8 mouse cellular contexts compared by ENCODE assay signal in the genomic region with DNA sequence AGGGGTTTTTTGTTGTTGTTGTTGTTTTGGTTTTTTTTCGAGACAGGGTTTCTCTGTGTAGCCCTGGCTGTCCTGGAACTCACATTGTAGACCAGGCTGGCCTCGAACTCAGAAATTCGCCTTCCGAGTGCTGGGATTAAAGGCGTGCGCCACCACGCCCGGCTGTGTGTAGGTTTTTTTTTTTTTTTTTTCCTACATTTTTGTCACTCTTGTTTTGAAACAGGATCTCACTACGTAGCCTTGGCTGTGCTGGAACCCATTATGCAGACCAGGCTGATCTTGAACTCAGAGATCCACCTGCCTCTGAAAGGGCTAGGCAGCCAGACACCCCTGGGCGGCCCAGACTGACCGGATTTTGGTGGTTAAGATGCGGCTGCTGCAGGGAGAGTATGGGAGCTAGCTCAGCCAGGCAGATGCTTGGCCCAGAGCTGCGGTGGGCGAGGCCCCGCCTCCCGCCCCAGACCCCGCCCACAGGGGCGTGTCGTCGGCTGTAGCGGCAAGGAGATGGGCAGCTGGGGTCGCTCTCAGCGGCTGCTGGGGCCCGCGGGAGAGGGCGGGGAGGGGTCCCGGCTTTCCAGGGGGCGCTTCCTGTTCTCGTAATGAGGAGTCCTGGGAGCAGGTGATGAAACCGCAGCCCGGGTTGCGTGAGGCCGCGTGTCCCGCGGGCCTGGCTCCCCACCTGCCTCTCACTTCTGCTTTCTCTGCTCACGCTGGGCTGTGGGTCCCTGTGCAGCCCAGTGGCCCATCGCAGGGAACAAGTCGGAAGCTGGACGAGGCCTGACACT. TPM values are rescaled to one million over a fixed set of nuclear protein-coding genes. Genes with fewer than 3 reads are reported as not detected.
A peak's percentile ranks its signal among the peaks of the same experiment; 100 is the strongest.
DNase-seq lines count a peak whose midpoint lies in the region; ATAC-seq lines count a peak whose summit lies in the region.

No protein-coding gene starts in this region.

- no peak overlapping the region for H3K27ac ChIP-seq in embryonic facial prominence, embryonic 15.5 days (replicated peaks)
- peak overlapping the region; percentile 53; the same call in 1 of the 2 replicates for H3K27ac ChIP-seq in heart, embryonic 10.5 days
- no peak overlapping the region for H3K27ac ChIP-seq in kidney, embryonic 14.5 days (ENCODE audit: low read depth, low read length)
- no peak overlapping the region for H3K27ac ChIP-seq in liver, embryonic 16.5 days (ENCODE audit: low read length)
- peak overlapping the region; percentile 35; the same call in 1 of the 2 replicates for H3K27ac ChIP-seq in neural tube, embryonic 13.5 days (replicated peaks)

- H3K4me2 ChIP-seq in embryonic facial prominence, embryonic 15.5 days (replicated peaks) = peak overlapping the region; percentile 91
- peak overlapping the region; percentile 52 for H3K4me2 ChIP-seq in kidney, embryonic 14.5 days (replicated peaks; ENCODE audit: low read depth, low read length)
- H3K4me2 ChIP-seq in liver, embryonic 16.5 days (ENCODE audit: low read depth, low read length) = peak overlapping the region; percentile 72
- H3K4me2 ChIP-seq in neural tube, embryonic 13.5 days = peak overlapping the region; percentile 69

- 8% methylated on average over 40 of the region's 40 CpGs for WGBS in embryonic facial prominence, embryonic 15.5 days
- 10% methylated on average over 40 of the region's 40 CpGs for WGBS in heart, embryonic 10.5 days
- WGBS in kidney, embryonic 14.5 days = 16% methylated on average over 33 of the region's 40 CpGs
- 8% methylated on average over 34 of the region's 40 CpGs for WGBS in liver, embryonic 16.5 days (ENCODE audit: insufficient replicate concordance)
- whole genome bisulfite sequencing in neural tube, embryonic 13.5 days = 14% methylated on average over 40 of the region's 40 CpGs

- H3K36me3 ChIP-seq in embryonic facial prominence, embryonic 15.5 days = no peaks in the 10 kb centered on the region
- H3K36me3 ChIP-seq in heart, embryonic 10.5 days = no peaks in the 10 kb centered on the region
- H3K36me3 ChIP-seq in kidney, embryonic 14.5 days (ENCODE audit: control insufficient read depth, insufficient read depth, low read length) = no peaks in the 10 kb centered on the region
- H3K36me3 ChIP-seq in liver, embryonic 16.5 days (ENCODE audit: control insufficient read depth, insufficient read depth) = no peaks in the 10 kb centered on the region
- H3K36me3 ChIP-seq in neural tube, embryonic 13.5 days = no peaks in the 10 kb centered on the region

- ATAC-seq in embryonic facial prominence, embryonic 15.5 days (ENCODE audit: insufficient number of reproducible peaks, low FRiP score, low TSS enrichment, low read depth) = peak; percentile 87
- ATAC-seq in kidney, embryonic 14.5 days (ENCODE audit: low FRiP score, low TSS enrichment) = peak; percentile 92
- ATAC-seq in liver, embryonic 16.5 days (ENCODE audit: low read depth) = peak; percentile 82
- peak; percentile 92 for ATAC-seq in neural tube, embryonic 13.5 days (ENCODE audit: low read depth)

- peak overlapping the region; percentile 28 for H3K9ac ChIP-seq in embryonic facial prominence, embryonic 15.5 days
- H3K9ac ChIP-seq in kidney, embryonic 14.5 days (ENCODE audit: low read depth, low read length) = peak overlapping the region; percentile 32
- peak overlapping the region; percentile 49 for H3K9ac ChIP-seq in liver, embryonic 16.5 days (ENCODE audit: low read depth, low read length)
- H3K9ac ChIP-seq in neural tube, embryonic 13.5 days = peak overlapping the region; percentile 63

- peak; percentile 88 to 90 for DNase-seq in B cell, adult 2 months
- peak; percentile 85 for DNase-seq in adrenal gland, postnatal 10 days
- DNase-seq in heart, embryonic 10.5 days (ENCODE audit: low spot score) = peak; percentile 91
- peak; percentile 26 for DNase-seq in telencephalon, adult 2 months (ENCODE audit: low read depth, low spot score)

- no peaks in the 10 kb centered on the region for H3K9me3 ChIP-seq in embryonic facial prominence, embryonic 15.5 days (replicated peaks)
- H3K9me3 ChIP-seq in heart, embryonic 10.5 days = no peaks in the 10 kb centered on the region
- H3K9me3 ChIP-seq in kidney, embryonic 14.5 days (ENCODE audit: control insufficient read depth, low read length) = no peaks in the 10 kb centered on the region
- H3K9me3 ChIP-seq in liver, embryonic 16.5 days (replicated peaks; ENCODE audit: control insufficient read depth, low read length) = no peaks in the 10 kb centered on the region
- H3K9me3 ChIP-seq in neural tube, embryonic 13.5 days = no peaks in the 10 kb centered on the region

- peaks cover 11% of the 10 kb centered on the region for H3K4me1 ChIP-seq in embryonic facial prominence, embryonic 15.5 days
- H3K4me1 ChIP-seq in heart, embryonic 10.5 days = peaks cover 16% of the 10 kb centered on the region
- H3K4me1 ChIP-seq in kidney, embryonic 14.5 days (ENCODE audit: control insufficient read depth, insufficient read depth, low read length) = no peaks in the 10 kb centered on the region
- peaks cover 12% of the 10 kb centered on the region for H3K4me1 ChIP-seq in liver, embryonic 16.5 days (ENCODE audit: control insufficient read depth, low read depth, low read length)
- peaks cover 7% of the 10 kb centered on the region for H3K4me1 ChIP-seq in neural tube, embryonic 13.5 days (replicated peaks)

- no peaks in the 10 kb centered on the region for H3K27me3 ChIP-seq in embryonic facial prominence, embryonic 15.5 days
- H3K27me3 ChIP-seq in heart, embryonic 10.5 days (ENCODE audit: insufficient read depth, poor library complexity, severe bottlenecking) = peaks cover 66% of the 10 kb centered on the region
- H3K27me3 ChIP-seq in kidney, embryonic 14.5 days (ENCODE audit: control insufficient read depth, insufficient read depth, low read length) = no peaks in the 10 kb centered on the region
- peaks cover 8% of the 10 kb centered on the region for H3K27me3 ChIP-seq in liver, embryonic 16.5 days (ENCODE audit: control insufficient read depth, insufficient read depth, low read depth, low read length)
- H3K27me3 ChIP-seq in neural tube, embryonic 13.5 days = no peaks in the 10 kb centered on the region

- peak overlapping the region; percentile 51 for H3K4me3 ChIP-seq in embryonic facial prominence, embryonic 15.5 days (replicated peaks)
- peak overlapping the region; percentile 71 for H3K4me3 ChIP-seq in heart, embryonic 10.5 days
- peak overlapping the region; percentile 35 for H3K4me3 ChIP-seq in kidney, embryonic 14.5 days (ENCODE audit: low read length)
- H3K4me3 ChIP-seq in liver, embryonic 16.5 days (ENCODE audit: low read depth, low read length) = peak overlapping the region; percentile 66
- peak overlapping the region; percentile 47 for H3K4me3 ChIP-seq in neural tube, embryonic 13.5 days

RNA-seq across cellular contexts. Expression of a gene that starts 13.9 kb away (rescaled TPM):
- total RNA-seq in adrenal gland, postnatal 10 days (2021) = 10 to 100 TPM; 43.1 to 47.0 TPM
- 76.4 and 77.3 TPM in 2 replicates for polyA plus RNA-seq in embryonic facial prominence, embryonic 15.5 days (2015; fragmentation: Nextera tagmentation; extraction: Ambion mirVana)
- polyA plus RNA-seq in heart, embryonic 10.5 days (2016; fragmentation: Nextera tagmentation; extraction: Ambion mirVana) = 93.9 and 123 TPM in 2 replicates
- 43.6 and 47.5 TPM in 2 replicates for polyA plus RNA-seq in kidney, embryonic 14.5 days (2014; fragmentation: Nextera tagmentation; extraction: Ambion mirVana)
- polyA plus RNA-seq in liver, embryonic 16.5 days (2015; fragmentation: Nextera tagmentation; extraction: Ambion mirVana) = 26.8 and 28.4 TPM in 2 replicates
- polyA plus RNA-seq in neural tube, embryonic 13.5 days (2015; fragmentation: Nextera tagmentation; extraction: Ambion mirVana) = 46.6 and 47.4 TPM in 2 replicates

RNA-seq across cellular contexts. Expression of a gene that starts 18.8 kb away (rescaled TPM):
- total RNA-seq in adrenal gland, postnatal 10 days (2021) = under 1 TPM; 0.36 to 0.54 TPM
- polyA plus RNA-seq in embryonic facial prominence, embryonic 15.5 days (2015; fragmentation: Nextera tagmentation; extraction: Ambion mirVana) = 9.1 and 12.4 TPM in 2 replicates
- polyA plus RNA-seq in heart, embryonic 10.5 days (2016; fragmentation: Nextera tagmentation; extraction: Ambion mirVana) = 0.23 and 0.53 TPM in 2 replicates
- polyA plus RNA-seq in kidney, embryonic 14.5 days (2014; fragmentation: Nextera tagmentation; extraction: Ambion mirVana) = 0.30 and 0.97 TPM in 2 replicates
- not detected in 2 replicates for polyA plus RNA-seq in liver, embryonic 16.5 days (2015; fragmentation: Nextera tagmentation; extraction: Ambion mirVana)
- 0.52 and 0.53 TPM in 2 replicates for polyA plus RNA-seq in neural tube, embryonic 13.5 days (2015; fragmentation: Nextera tagmentation; extraction: Ambion mirVana)

RNA-seq across cellular contexts. Expression of a gene that starts 19.0 kb away (rescaled TPM):
- total RNA-seq in adrenal gland, postnatal 10 days (2021) = 10 to 100 TPM; 45.0 to 48.5 TPM
- polyA plus RNA-seq in embryonic facial prominence, embryonic 15.5 days (2015; fragmentation: Nextera tagmentation; extraction: Ambion mirVana) = 55.3 and 65.4 TPM in 2 replicates
- polyA plus RNA-seq in heart, embryonic 10.5 days (2016; fragmentation: Nextera tagmentation; extraction: Ambion mirVana) = 39.6 and 43.9 TPM in 2 replicates
- polyA plus RNA-seq in kidney, embryonic 14.5 days (2014; fragmentation: Nextera tagmentation; extraction: Ambion mirVana) = 49.6 and 64.5 TPM in 2 replicates
- 21.4 and 23.4 TPM in 2 replicates for polyA plus RNA-seq in liver, embryonic 16.5 days (2015; fragmentation: Nextera tagmentation; extraction: Ambion mirVana)
- 54.5 and 56.0 TPM in 2 replicates for polyA plus RNA-seq in neural tube, embryonic 13.5 days (2015; fragmentation: Nextera tagmentation; extraction: Ambion mirVana)

RNA-seq across cellular contexts. Expression of a gene that starts 19.3 kb away (rescaled TPM):
- total RNA-seq in adrenal gland, postnatal 10 days (2021) = 10 to 100 TPM; 18.0 to 23.9 TPM
- polyA plus RNA-seq in embryonic facial prominence, embryonic 15.5 days (2015; fragmentation: Nextera tagmentation; extraction: Ambion mirVana) = 18.9 and 22.2 TPM in 2 replicates
- polyA plus RNA-seq in heart, embryonic 10.5 days (2016; fragmentation: Nextera tagmentation; extraction: Ambion mirVana) = 16.5 and 18.3 TPM in 2 replicates
- 18.6 and 19.6 TPM in 2 replicates for polyA plus RNA-seq in kidney, embryonic 14.5 days (2014; fragmentation: Nextera tagmentation; extraction: Ambion mirVana)
- 7.4 TPM in 2 replicates for polyA plus RNA-seq in liver, embryonic 16.5 days (2015; fragmentation: Nextera tagmentation; extraction: Ambion mirVana)
- 11.9 and 12.6 TPM in 2 replicates for polyA plus RNA-seq in neural tube, embryonic 13.5 days (2015; fragmentation: Nextera tagmentation; extraction: Ambion mirVana)

RNA-seq across cellular contexts. Expression of a gene that starts 27.1 kb away (rescaled TPM):
- 10 to 100 TPM; 15.7 to 16.1 TPM for total RNA-seq in adrenal gland, postnatal 10 days (2021)
- polyA plus RNA-seq in embryonic facial prominence, embryonic 15.5 days (2015; fragmentation: Nextera tagmentation; extraction: Ambion mirVana) = 33.0 and 33.3 TPM in 2 replicates
- polyA plus RNA-seq in heart, embryonic 10.5 days (2016; fragmentation: Nextera tagmentation; extraction: Ambion mirVana) = 35.4 and 39.6 TPM in 2 replicates
- polyA plus RNA-seq in kidney, embryonic 14.5 days (2014; fragmentation: Nextera tagmentation; extraction: Ambion mirVana) = 25.5 and 40.7 TPM in 2 replicates
- 12.6 and 13.2 TPM in 2 replicates for polyA plus RNA-seq in liver, embryonic 16.5 days (2015; fragmentation: Nextera tagmentation; extraction: Ambion mirVana)
- polyA plus RNA-seq in neural tube, embryonic 13.5 days (2015; fragmentation: Nextera tagmentation; extraction: Ambion mirVana) = 34.8 and 40.6 TPM in 2 replicates

Comparison
In these comparisons a context has a peak if more than half of its experiments do, and no peak if none do; other contexts are left out.
1. DNase-seq: peak in every context shown above with its lines; median percentile 91 in heart, embryonic 10.5 days; 89 in B cell, adult 2 months; 85 in adrenal gland, postnatal 10 days; 26 in telencephalon, adult 2 months.
2. H3K27ac ChIP-seq: peak in heart, embryonic 10.5 days (single experiment) and neural tube, embryonic 13.5 days (single experiment); none in embryonic facial prominence, embryonic 15.5 days (single experiment), kidney, embryonic 14.5 days (single experiment) and liver, embryonic 16.5 days (single experiment).
3. Peak in every context shown above with its lines, with median percentiles within 50 percentile points of each other: ATAC-seq, H3K4me2 ChIP-seq, H3K4me3 ChIP-seq and H3K9ac ChIP-seq.